Mouse (Mus musculus): ENCODE measurements around the gene Cdt1. TPM values are rescaled to one million over a fixed set of nuclear protein-coding genes. Genes with fewer than 3 reads are reported as not detected.

Gene Cdt1
- polyA plus RNA-seq, 1 experiment from 2014 or later, result 52.3 TPM

DNA sequence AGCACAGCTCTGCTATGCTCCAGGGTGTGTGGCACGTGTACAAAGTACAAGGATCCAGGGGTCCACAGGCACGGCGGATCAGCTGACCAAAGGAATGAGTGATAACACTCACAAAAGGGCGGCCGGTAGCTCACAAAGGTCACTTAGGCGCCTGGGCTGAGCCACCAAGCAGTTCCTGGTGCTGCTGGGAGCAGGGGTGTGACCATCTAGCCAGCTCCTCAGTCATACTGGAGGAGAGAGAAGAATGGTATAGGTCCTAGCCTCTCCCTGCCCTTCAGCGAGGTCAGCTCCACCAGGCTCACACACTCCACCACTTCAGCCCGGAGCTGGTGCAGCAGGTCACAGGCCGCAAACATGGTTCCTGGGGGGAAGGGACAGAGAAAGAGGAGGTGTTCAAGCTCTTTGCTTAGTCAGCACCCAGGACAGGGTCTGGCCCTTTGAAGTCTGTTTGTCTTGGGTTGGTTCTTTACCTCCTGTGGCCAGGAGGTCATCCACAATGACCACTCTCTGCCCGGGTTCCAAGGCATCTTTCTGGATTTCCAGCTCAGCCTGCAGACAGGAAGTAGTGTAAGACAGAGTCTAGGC, 6.9 kb downstream of the Cdt1 start:
- H3K27me3 ChIP-seq, result no peaks in the 10 kb centered on the region
- peak overlapping the region; percentile 87 for H3K4me2 ChIP-seq
- 0 out of 2 replicates have a peak overlapping the region, but pooled peaks have one; percentile 8 for H3K27ac ChIP-seq
- H3K4me1 ChIP-seq (replicated peaks), result peaks cover 49% of the 10 kb centered on the region
- H3K9ac ChIP-seq (replicated peaks), result 0 out of 2 replicates have a peak overlapping the region, but pooled peaks have one; percentile 18
- 44% methylated on average over 10 of the region's 10 CpGs for WGBS
- ATAC-seq (ENCODE audit: insufficient number of reproducible peaks, insufficient read depth, low FRiP score, low TSS enrichment, low read depth), result no peak
- peaks cover 55% of the 10 kb centered on the region for H3K36me3 ChIP-seq
- H3K9me3 ChIP-seq, result no peaks in the 10 kb centered on the region
- peak overlapping the region; percentile 70; the same call in 1 of the 2 replicates for H3K4me3 ChIP-seq (replicated peaks)

DNA sequence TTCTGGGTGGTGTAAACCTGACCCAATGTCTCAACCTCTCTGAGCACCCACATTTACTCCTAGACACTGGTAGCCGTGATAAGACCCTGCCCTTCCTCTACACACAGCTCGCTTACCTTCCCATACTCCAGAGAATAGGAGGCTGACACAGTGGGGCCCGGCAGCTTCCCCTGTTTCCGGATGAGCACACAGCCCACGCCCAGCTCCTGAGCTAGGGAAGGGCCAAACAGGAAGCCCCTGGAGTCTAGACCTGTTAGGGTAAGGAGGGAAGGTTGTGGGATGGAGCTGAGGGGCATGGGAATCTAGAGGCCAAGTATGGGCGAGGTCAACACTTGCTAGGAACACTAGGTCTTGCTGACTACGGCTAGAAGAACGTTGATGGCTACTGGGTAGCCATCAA, 7.5 kb downstream of the Cdt1 start:
- peaks cover 49% of the 10 kb centered on the region for H3K36me3 ChIP-seq
- H3K27ac ChIP-seq, result no peak overlapping the region
- H3K4me2 ChIP-seq, result peak overlapping the region; percentile 87
- no peak for ATAC-seq (ENCODE audit: insufficient number of reproducible peaks, insufficient read depth, low FRiP score, low TSS enrichment, low read depth)
- 0 out of 2 replicates have a peak overlapping the region, but pooled peaks have one; percentile 23 for H3K9ac ChIP-seq (replicated peaks)
- peaks cover 52% of the 10 kb centered on the region for H3K4me1 ChIP-seq (replicated peaks)
- no peaks in the 10 kb centered on the region for H3K27me3 ChIP-seq
- no peaks in the 10 kb centered on the region for H3K9me3 ChIP-seq
- peak overlapping the region; percentile 70 for H3K4me3 ChIP-seq (replicated peaks)
- WGBS, result 76% methylated on average over 8 of the region's 8 CpGs

DNA sequence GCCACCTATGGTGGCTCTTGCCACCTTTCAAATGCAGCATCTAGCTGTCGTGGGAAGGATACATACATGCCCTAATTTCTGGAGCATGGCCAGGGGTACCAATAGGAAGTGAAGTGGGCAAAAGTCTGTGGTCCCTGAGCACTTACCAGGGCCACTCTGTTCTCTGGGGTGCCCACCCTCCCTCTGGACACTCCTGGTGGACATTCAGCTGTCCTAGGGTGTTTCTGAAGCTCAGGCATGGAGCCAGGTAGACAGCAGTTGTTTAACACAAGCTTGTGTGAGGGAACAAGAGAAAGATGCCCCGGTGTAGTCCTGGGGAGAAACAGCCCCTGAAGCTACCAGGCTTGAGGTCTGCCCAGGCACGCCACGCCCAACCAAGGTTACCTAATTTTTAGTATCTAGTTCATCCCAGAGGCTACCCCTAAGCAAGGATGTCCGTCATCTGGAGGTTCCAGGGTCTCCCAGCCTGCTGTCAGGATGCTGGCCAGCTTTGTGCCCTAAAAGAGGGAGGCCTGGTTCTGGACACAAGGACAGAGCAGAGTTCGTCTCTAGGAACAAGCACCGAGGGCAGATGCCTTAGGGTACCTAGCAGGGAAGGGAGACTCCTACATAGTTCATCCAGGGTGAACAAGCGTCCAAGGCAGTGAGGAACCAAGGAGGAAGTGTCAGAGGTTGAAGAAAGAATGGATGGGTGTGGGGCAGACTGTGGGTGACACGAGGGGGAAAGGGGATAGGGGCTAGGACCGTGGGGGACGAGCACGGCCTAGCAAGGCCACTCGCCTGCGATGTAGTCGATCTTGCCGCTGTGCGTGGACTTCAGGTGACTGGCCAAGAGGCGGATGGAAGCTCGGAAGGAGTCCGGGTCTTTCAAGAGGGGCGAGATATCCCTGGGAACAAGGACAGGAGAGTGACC, 8.2 kb downstream of the Cdt1 start:
- ATAC-seq (ENCODE audit: insufficient number of reproducible peaks, insufficient read depth, low FRiP score, low TSS enrichment, low read depth), result peak; percentile 1; the same call in 1 of the 2 replicates
- Histone ChIP-seq H3K4me1 (replicated peaks) (peaks cover 59% of the 10 kb centered on the region), H3K4me3 (replicated peaks) (peak overlapping the region; percentile 70), H3K27ac (peak overlapping the region; percentile 80), H3K4me2 (peak overlapping the region; percentile 87), H3K27me3 (no peaks in the 10 kb centered on the region), H3K9ac (replicated peaks) (peak overlapping the region; percentile 88), H3K9me3 (no peaks in the 10 kb centered on the region), H3K36me3 (peaks cover 42% of the 10 kb centered on the region)
- 20% methylated on average over 21 of the region's 21 CpGs for WGBS

DNA sequence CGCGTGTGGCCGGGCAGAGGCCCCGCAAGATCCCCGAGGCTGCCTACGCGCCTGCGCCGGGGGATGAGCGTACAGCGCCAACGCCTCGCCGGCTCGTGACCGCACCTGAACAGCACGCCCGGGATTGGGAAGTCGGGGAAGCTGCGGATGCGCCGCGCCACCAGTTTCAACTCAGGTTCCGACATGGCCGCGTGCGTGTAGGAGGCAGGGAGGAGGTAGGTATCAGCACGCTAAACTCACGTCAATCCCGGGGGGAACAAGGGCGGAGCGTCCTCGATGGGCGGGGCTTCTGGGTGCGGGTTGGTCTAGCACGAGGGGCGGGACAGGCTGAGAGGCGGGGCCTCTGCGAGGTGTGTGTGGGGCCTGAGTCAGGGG, 8.8 kb downstream of the Cdt1 start, which contains the start of gene Aprt:
TSS of gene Aprt (minus strand) at position 262 of the 375 bp plus-strand sequence.
- Histone ChIP-seq H3K4me1 (replicated peaks) (peaks cover 63% of the 10 kb centered on the region), H3K27ac (peak within 1 kb of the TSS; percentile 83), H3K9ac (replicated peaks) (peak within 1 kb of the TSS; percentile 88), H3K4me3 (replicated peaks) (peak within 1 kb of the TSS; percentile 70), H3K27me3 (no peaks in the 10 kb centered on the region), H3K36me3 (peaks cover 36% of the 10 kb centered on the region), H3K4me2 (peak within 1 kb of the TSS; percentile 87), H3K9me3 (no peaks in the 10 kb centered on the region)
- WGBS, result under 1% methylated on average over 38 of the region's 39 CpGs
- peak; percentile 81 for ATAC-seq (ENCODE audit: insufficient number of reproducible peaks, insufficient read depth, low FRiP score, low TSS enrichment, low read depth)

DNA sequence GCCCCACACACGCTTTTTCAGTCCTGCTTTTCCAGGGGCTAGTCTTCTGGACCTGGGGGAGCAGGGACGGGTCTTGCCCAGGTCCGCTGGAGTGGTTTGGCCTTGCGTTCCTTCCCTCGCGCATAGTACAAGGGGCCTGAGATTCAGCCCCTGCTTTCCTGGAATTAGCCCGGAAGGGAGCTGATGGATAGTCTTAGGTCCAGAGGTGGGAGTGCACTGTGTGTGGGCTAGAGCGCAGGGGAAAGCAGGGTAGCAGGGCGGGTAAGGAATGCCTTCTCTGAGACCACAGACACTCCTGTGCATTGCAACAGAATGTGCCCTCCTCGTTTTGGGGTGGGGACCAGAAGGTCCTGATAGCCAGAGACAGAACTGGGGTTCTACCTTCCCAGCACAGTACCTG, 9.3 kb downstream of the Cdt1 start:
- peak overlapping the region; percentile 70 for H3K4me3 ChIP-seq (replicated peaks)

DNA sequence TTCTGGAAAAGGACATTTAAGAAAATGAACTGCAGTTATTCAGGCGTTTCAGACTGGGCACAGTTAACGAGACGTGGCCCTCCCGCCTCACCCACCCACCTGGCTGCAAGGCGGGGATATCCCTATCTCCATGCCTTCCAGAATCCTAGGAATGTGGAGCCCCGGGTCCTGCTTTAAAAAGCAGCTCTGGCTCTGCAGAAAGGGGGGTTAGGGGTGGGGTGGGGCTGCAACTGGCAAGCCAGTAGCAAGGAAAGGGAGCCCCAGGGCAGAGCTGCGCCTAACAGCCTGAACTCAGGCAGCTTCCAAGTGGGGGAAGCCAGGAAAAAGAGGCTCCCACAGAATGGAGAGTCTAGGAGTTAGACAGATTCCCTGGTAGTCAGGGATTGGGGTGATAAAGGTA, 11.4 kb downstream of the Cdt1 start:
- ATAC-seq (ENCODE audit: insufficient number of reproducible peaks, insufficient read depth, low FRiP score, low TSS enrichment, low read depth), result no peak
- H3K36me3 ChIP-seq, result peaks cover 11% of the 10 kb centered on the region
- peaks cover 60% of the 10 kb centered on the region for H3K4me1 ChIP-seq (replicated peaks)
- H3K27me3 ChIP-seq, result no peaks in the 10 kb centered on the region
- no peak overlapping the region for H3K4me3 ChIP-seq (replicated peaks)
- H3K27ac ChIP-seq, result peak overlapping the region; percentile 77
- WGBS, result 10% methylated on average over 7 of the region's 7 CpGs
- no peaks in the 10 kb centered on the region for H3K9me3 ChIP-seq
- no peak overlapping the region for H3K9ac ChIP-seq (replicated peaks)
- H3K4me2 ChIP-seq, result peak overlapping the region; percentile 11; the same call in 1 of the 2 replicates

More for the DNA sequence above, 9.3 kb downstream of the Cdt1 start:
- Histone ChIP-seq H3K9ac (replicated peaks) (peak overlapping the region; percentile 52), H3K4me1 (replicated peaks) (peaks cover 63% of the 10 kb centered on the region), H3K36me3 (peaks cover 31% of the 10 kb centered on the region), H3K4me2 (peak overlapping the region; percentile 87), H3K27me3 (no peaks in the 10 kb centered on the region), H3K27ac (peak overlapping the region; percentile 83), H3K9me3 (no peaks in the 10 kb centered on the region)
- ATAC-seq (ENCODE audit: insufficient number of reproducible peaks, insufficient read depth, low FRiP score, low TSS enrichment, low read depth), result no peak
- WGBS, result 35% methylated on average over 10 of the region's 10 CpGs

DNA sequence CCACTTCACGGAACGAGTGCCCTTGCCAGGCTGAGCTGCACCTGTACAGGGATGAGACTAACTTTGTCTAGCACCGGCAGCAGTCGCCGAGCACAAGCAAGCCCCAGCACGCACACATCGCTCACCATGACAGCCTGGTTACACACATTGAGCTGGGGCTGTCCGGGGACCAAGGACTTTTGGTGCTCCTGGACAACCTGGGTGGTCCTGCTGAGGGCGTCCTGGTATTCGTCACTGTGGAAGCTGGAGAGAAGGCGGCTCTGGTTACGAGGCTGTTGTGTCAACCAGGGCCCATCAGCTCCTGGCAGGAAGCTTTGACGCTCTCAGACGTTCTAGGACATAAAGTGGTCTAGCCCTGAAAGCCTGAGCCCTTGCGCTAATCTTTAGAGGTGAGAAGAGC, 13.1 kb downstream of the Cdt1 start:
- WGBS, result 34% methylated on average over 13 of the region's 15 CpGs
- peaks cover 50% of the 10 kb centered on the region for H3K4me1 ChIP-seq (replicated peaks)
- H3K9ac ChIP-seq (replicated peaks), result no peak overlapping the region
- H3K27me3 ChIP-seq, result no peaks in the 10 kb centered on the region
- H3K4me3 ChIP-seq (replicated peaks), result no peak overlapping the region
- no peak for ATAC-seq (ENCODE audit: insufficient number of reproducible peaks, insufficient read depth, low FRiP score, low TSS enrichment, low read depth)
- no peaks in the 10 kb centered on the region for H3K36me3 ChIP-seq
- H3K4me2 ChIP-seq, result no peak overlapping the region
- no peaks in the 10 kb centered on the region for H3K9me3 ChIP-seq
- H3K27ac ChIP-seq, result no peak overlapping the region

DNA sequence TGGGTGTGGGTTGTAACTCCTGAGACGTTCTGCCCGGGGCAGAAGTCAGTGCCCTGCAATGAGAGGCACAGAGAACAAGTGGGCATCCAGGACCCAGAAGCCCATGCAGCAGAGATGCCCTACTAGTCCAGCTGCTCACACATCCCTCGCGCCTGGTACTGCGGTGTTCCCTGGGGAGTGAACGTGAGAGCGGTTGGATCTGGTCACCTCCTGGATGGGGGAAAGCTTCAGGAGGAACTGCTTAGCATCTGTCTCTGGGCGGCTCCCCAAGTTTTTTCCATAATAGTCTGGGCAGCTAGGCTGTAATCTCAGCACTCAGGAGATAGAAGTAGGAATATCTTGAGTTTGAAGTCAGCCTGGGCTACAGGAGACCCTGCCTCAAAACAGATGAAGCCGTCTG, 17.2 kb downstream of the Cdt1 start:
- ATAC-seq (ENCODE audit: insufficient number of reproducible peaks, insufficient read depth, low FRiP score, low TSS enrichment, low read depth), result no peak
- H3K4me2 ChIP-seq, result no peak overlapping the region
- no peak overlapping the region for H3K9ac ChIP-seq (replicated peaks)
- H3K27me3 ChIP-seq, result no peaks in the 10 kb centered on the region
- H3K4me3 ChIP-seq (replicated peaks), result no peak overlapping the region
- H3K27ac ChIP-seq, result no peak overlapping the region
- 85% methylated on average over 9 of the region's 9 CpGs for WGBS
- H3K36me3 ChIP-seq, result no peaks in the 10 kb centered on the region
- H3K9me3 ChIP-seq, result no peaks in the 10 kb centered on the region
- peaks cover 29% of the 10 kb centered on the region for H3K4me1 ChIP-seq (replicated peaks)

DNA sequence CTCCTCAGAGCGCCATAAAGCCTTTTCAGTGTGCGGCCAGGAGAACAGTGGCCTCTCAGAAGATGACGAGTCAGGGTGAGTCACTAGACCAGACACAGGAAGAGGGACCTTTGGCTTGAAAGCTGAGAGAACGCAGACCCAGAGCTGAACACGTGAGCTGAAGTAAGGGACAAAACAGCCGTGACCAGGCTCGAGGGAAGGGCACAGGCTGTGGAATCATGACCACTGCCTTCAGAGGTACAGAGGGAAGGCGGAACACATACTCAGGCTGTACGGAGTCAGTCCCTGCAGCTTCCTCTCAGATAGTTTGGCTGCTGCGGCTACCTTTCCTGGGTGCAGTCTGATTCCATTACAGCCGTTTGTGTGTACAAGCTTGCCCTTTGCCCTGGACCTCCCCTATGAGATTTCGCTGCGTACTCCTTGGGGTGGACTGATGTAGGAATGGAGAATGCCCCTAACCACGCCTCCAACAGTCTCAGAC, 17.6 kb downstream of the Cdt1 start:
- H3K36me3 ChIP-seq, result no peaks in the 10 kb centered on the region
- H3K27me3 ChIP-seq, result no peaks in the 10 kb centered on the region
- H3K4me2 ChIP-seq, result no peak overlapping the region
- H3K9ac ChIP-seq (replicated peaks), result no peak overlapping the region
- no peak for ATAC-seq (ENCODE audit: insufficient number of reproducible peaks, insufficient read depth, low FRiP score, low TSS enrichment, low read depth)
- H3K9me3 ChIP-seq, result no peaks in the 10 kb centered on the region
- H3K4me3 ChIP-seq (replicated peaks), result no peak overlapping the region
- peak overlapping the region; percentile 50; the same call in 1 of the 2 replicates for H3K27ac ChIP-seq
- WGBS, result 61% methylated on average over 14 of the region's 14 CpGs
- peaks cover 24% of the 10 kb centered on the region for H3K4me1 ChIP-seq (replicated peaks)

DNA sequence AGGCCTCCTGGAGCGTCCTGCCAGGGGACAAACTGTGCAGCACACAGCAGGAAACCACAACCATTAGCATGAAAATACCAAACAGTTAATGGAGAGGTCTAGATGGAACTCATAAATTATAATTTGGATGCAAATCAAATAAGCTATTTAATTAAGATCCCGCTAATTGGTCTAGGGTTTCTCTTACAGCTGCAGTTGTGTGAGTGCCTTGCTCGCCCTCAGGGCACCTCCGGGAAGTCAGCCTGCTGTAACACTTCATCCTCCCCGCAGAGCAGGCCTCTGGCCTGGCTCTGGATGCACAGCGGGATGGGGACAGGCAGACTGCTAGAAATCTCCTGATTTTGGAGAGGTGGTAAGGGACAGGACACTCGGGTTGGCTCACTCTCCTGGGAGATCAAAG, 18.4 kb downstream of the Cdt1 start:
- Histone ChIP-seq H3K27me3 (no peaks in the 10 kb centered on the region), H3K27ac (peak overlapping the region; percentile 50; the same call in 1 of the 2 replicates), H3K4me1 (replicated peaks) (peaks cover 17% of the 10 kb centered on the region), H3K4me2 (no peak overlapping the region), H3K36me3 (no peaks in the 10 kb centered on the region), H3K4me3 (replicated peaks) (no peak overlapping the region), H3K9me3 (no peaks in the 10 kb centered on the region), H3K9ac (replicated peaks) (no peak overlapping the region)
- WGBS, result 31% methylated on average over 7 of the region's 7 CpGs
- ATAC-seq (ENCODE audit: insufficient number of reproducible peaks, insufficient read depth, low FRiP score, low TSS enrichment, low read depth), result no peak

DNA sequence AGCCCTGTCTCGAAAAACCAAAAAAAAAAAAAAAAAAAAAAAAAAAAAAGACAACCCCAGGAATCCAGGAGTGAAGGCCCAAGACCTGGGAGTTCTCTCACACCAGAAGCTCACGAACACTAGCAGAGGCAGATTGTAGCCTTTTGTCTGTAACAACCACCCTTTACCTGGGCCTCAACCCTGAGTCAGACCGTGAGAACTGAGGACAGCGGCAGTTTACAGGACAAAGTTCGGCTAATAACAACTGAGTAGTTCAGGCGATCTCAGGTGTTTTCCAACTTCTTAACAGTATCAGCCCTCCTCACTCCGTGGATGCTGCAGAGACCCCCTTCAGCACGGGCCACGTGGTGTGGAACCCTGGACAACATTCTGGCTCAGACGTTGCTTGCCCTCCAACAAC, 18.9 kb downstream of the Cdt1 start:
- H3K4me3 ChIP-seq (replicated peaks), result no peak overlapping the region
- H3K9ac ChIP-seq (replicated peaks), result no peak overlapping the region
- no peak for ATAC-seq (ENCODE audit: insufficient number of reproducible peaks, insufficient read depth, low FRiP score, low TSS enrichment, low read depth)
- no peaks in the 10 kb centered on the region for H3K27me3 ChIP-seq
- H3K36me3 ChIP-seq, result no peaks in the 10 kb centered on the region
- peaks cover 15% of the 10 kb centered on the region for H3K4me1 ChIP-seq (replicated peaks)
- H3K9me3 ChIP-seq, result no peaks in the 10 kb centered on the region
- 79% methylated on average over 10 of the region's 10 CpGs for WGBS
- 0 out of 2 replicates have a peak overlapping the region, but pooled peaks have one; percentile 17 for H3K27ac ChIP-seq
- H3K4me2 ChIP-seq, result no peak overlapping the region
